ENCODE assay signal across 8 mouse cellular contexts in the genomic region with DNA sequence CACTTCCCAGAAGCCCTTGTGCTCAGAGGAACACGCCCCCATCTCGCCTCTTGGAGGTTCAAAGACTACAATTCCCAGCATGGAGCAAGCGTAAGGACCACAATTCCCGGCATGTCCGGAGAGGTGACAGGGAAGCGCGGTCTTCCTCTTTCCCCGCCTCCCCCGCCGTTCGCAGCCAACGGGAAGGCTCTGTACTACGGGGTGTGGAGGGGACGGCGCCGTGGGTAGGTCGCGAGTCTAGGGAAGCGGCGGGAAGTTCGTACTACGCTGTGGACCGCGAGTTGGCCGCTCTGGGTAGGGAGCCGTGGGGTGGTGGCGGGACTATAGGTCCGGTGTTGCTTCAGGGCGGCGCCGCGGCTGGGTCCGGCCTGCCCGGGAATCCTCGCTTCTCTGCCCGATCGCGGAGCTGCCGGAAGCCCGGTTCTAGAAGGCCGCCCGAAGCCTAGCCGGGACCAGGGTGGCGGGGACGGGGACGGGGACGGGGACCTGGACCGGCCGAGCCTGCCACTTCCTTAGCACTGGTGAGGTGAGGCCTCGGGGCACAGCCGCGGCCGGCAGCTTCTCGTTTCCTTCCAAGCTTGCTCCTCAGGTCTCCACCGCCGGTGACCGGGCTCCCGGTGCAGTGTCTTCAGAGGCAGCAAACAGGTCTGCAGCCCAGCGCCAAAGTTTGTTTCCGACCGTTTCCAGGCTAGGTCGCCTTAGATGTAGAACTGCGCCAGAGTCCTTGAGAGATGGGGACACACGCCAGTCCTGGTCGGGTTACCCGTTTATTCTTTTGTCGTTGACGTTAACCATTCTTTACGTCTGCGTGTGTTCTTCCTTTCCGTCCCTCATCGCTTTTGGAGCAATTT. TPM values are rescaled to one million over a fixed set of nuclear protein-coding genes. Genes with fewer than 3 reads are reported as not detected.
DNase-seq lines count a peak whose midpoint lies in the region; ATAC-seq and TF ChIP-seq lines count a peak whose summit lies in the region.

A gene (plus strand): TSS at position 164 of the 851 bp plus-strand sequence.

- H3K9ac ChIP-seq in kidney, embryonic 14.5 days (ENCODE audit: low read depth, low read length), result peak within 1 kb of the TSS; percentile 87
- peak within 1 kb of the TSS; percentile 72 for H3K9ac ChIP-seq in limb, embryonic 15.5 days

- TF ChIP-seq CTCF in bone marrow macrophage, adult 2 months (IDR thresholded peaks at IDR 0.05; ENCODE audit: low read depth, low read length), result no peak
- TF ChIP-seq CTCF in embryonic fibroblast, embryonic 13.5 days (IDR thresholded peaks at IDR 0.05; ENCODE audit: borderline replicate concordance, insufficient read depth, low read length), result no peak

- H3K36me3 ChIP-seq in kidney, embryonic 14.5 days (ENCODE audit: control insufficient read depth, insufficient read depth, low read length), result peaks cover 3% of the 10 kb centered on the region; the same call in 1 of the 2 replicates
- no peaks in the 10 kb centered on the region for H3K36me3 ChIP-seq in limb, embryonic 15.5 days

- TF ChIP-seq POLR2A in bone marrow macrophage, adult 2 months (IDR thresholded peaks at IDR 0.05; ENCODE audit: borderline replicate concordance, low read depth, low read length), result no peak
- peak; percentile 57 for TF ChIP-seq POLR2A in embryonic fibroblast, embryonic 13.5 days (IDR thresholded peaks at IDR 0.05; ENCODE audit: low read depth, low read length)

- H3K27ac ChIP-seq in bone marrow macrophage, adult 2 months (ENCODE audit: insufficient read depth, low read depth, low read length), result peak within 1 kb of the TSS; percentile 26
- no peak within 1 kb of the TSS for H3K27ac ChIP-seq in embryonic fibroblast, embryonic 13.5 days (ENCODE audit: insufficient read depth, low read length)
- peak within 1 kb of the TSS; percentile 76 for H3K27ac ChIP-seq in kidney, embryonic 14.5 days (ENCODE audit: low read depth, low read length)
- peak within 1 kb of the TSS; percentile 47; the same call in 1 of the 2 replicates for H3K27ac ChIP-seq in limb, embryonic 15.5 days

- peak; percentile 99 for ATAC-seq in kidney, embryonic 14.5 days (ENCODE audit: low FRiP score, low TSS enrichment)
- peak; percentile 100 for ATAC-seq in limb, embryonic 15.5 days (ENCODE audit: insufficient number of reproducible peaks, low FRiP score, low TSS enrichment, low read depth)

- DNase-seq in A20 (ENCODE audit: low read depth, low spot score), result peak; percentile 96
- DNase-seq in heart, adult 9 months (ENCODE audit: low spot score in 2 of 2), result peak; percentile 97 to 98
- peak; percentile 90 to 91 for DNase-seq in monocyte, adult 2 months (ENCODE audit: low read depth in 1 of 2, low spot score in 2 of 2)
- peak; percentile 96 to 97 for DNase-seq in spleen, postnatal 36 days (ENCODE audit: low spot score in 2 of 2)

- under 1% methylated on average over 71 of the region's 72 CpGs for WGBS in kidney, embryonic 14.5 days
- WGBS in limb, embryonic 15.5 days, result 0% methylated on average over 66 of the region's 72 CpGs

- peak within 1 kb of the TSS; percentile 94 for H3K4me3 ChIP-seq in bone marrow macrophage, adult 2 months (ENCODE audit: insufficient read depth, low read length)
- peak within 1 kb of the TSS; percentile 98 for H3K4me3 ChIP-seq in embryonic fibroblast, embryonic 13.5 days (ENCODE audit: insufficient read depth, low read length)
- H3K4me3 ChIP-seq in kidney, embryonic 14.5 days (ENCODE audit: low read length), result peak within 1 kb of the TSS; percentile 92
- H3K4me3 ChIP-seq in limb, embryonic 15.5 days, result peak within 1 kb of the TSS; percentile 92

- peaks cover 3% of the 10 kb centered on the region; the same call in 1 of the 2 replicates for H3K9me3 ChIP-seq in kidney, embryonic 14.5 days (ENCODE audit: control insufficient read depth, low read length)
- H3K9me3 ChIP-seq in limb, embryonic 15.5 days, result no peaks in the 10 kb centered on the region

- no peaks in the 10 kb centered on the region for H3K27me3 ChIP-seq in kidney, embryonic 14.5 days (ENCODE audit: control insufficient read depth, insufficient read depth, low read length)
- H3K27me3 ChIP-seq in limb, embryonic 15.5 days, result no peaks in the 10 kb centered on the region

- H3K4me1 ChIP-seq in bone marrow macrophage, adult 2 months (ENCODE audit: control insufficient read depth, insufficient read depth, low read length), result peaks cover 5% of the 10 kb centered on the region
- H3K4me1 ChIP-seq in embryonic fibroblast, embryonic 13.5 days (ENCODE audit: control insufficient read depth, insufficient read depth, low read length), result no peaks in the 10 kb centered on the region
- 0 out of 2 replicates have a peak, but pooled peaks cover 3% of the 10 kb centered on the region for H3K4me1 ChIP-seq in kidney, embryonic 14.5 days (ENCODE audit: control insufficient read depth, insufficient read depth, low read length)
- H3K4me1 ChIP-seq in limb, embryonic 15.5 days, result 0 out of 2 replicates have a peak, but pooled peaks cover 6% of the 10 kb centered on the region

- H3K4me2 ChIP-seq in kidney, embryonic 14.5 days (replicated peaks; ENCODE audit: low read depth, low read length), result peak within 1 kb of the TSS; percentile 78
- peak within 1 kb of the TSS; percentile 78 for H3K4me2 ChIP-seq in limb, embryonic 15.5 days

RNA-seq across cellular contexts. Expression of the gene that starts here (rescaled TPM):
- polyA plus RNA-seq in bone marrow macrophage, adult 2 months (2012; ENCODE audit: insufficient read depth, insufficient read length, missing spikeins), result 37.0 and 42.9 TPM in 2 replicates
- 18.9 and 28.2 TPM in 2 replicates for polyA plus RNA-seq in embryonic fibroblast, embryonic 13.5 days (2011; ENCODE audit: insufficient read length, low read depth, missing spikeins)
- polyA plus RNA-seq in kidney, embryonic 14.5 days (2014; fragmentation: Nextera tagmentation; extraction: Ambion mirVana), result 79.0 and 84.8 TPM in 2 replicates
- polyA plus RNA-seq in limb, embryonic 15.5 days (2015; fragmentation: Nextera tagmentation; extraction: Ambion mirVana), result 49.1 and 51.8 TPM in 2 replicates
